Mouse (Mus musculus) cortical plate, adult 2 months (tissue): ENCODE data around the gene Selp. TPM values are rescaled to one million over a fixed set of nuclear protein-coding genes. Genes with fewer than 3 reads are reported as not detected.
A peak's percentile ranks its signal among the peaks of the same experiment; 100 is the strongest.

Experiments
- H3K27ac ChIP-seq: fragments of 200-500 bp; 2 replicates; pipeline ENCODE4 v1.5.1; 2012; ENCODE audit warnings: low read length, control low read depth, inconsistent platforms; ENCODE audit not compliant: insufficient read depth
- H3K4me1 ChIP-seq: fragments of 200-500 bp; 2 replicates; pipeline ENCODE4 v1.6.1; 2011; ENCODE audit warnings: low read length; ENCODE audit not compliant: control insufficient read depth, insufficient read depth
- H3K4me3 ChIP-seq: fragments of 200-500 bp; 2 replicates; pipeline ENCODE4 v1.5.1; 2011; ENCODE audit warnings: mild to moderate bottlenecking, low read length, control low read depth; ENCODE audit not compliant: insufficient read depth
- CTCF ChIP-seq: fragments of 200-500 bp; IDR thresholded peaks from 2 replicates; pipeline ENCODE4 v1.5.1; 2011; ENCODE audit warnings: mild to moderate bottlenecking, control low read depth, low read length; ENCODE audit not compliant: insufficient read depth; ENCODE audit errors: extremely low read depth
- POLR2A ChIP-seq: fragments of 200-500 bp; IDR thresholded peaks from 2 replicates; pipeline ENCODE4 v1.6.1; 2011; ENCODE audit warnings: mild to moderate bottlenecking, low read length, control low read depth; ENCODE audit not compliant: insufficient read depth; ENCODE audit errors: extremely low read depth
- polyA plus RNA-seq: library from polyadenylated mRNA; depleted of rRNA; stranded (reverse); fragments of >200 nt; gene quantifications from 2 replicates; pipeline ENCODE4 v1.2.3, GENCODE M21; 2012

The Selp gene
- polyA plus RNA-seq, 1 experiment = 0.02 TPM

DNA sequence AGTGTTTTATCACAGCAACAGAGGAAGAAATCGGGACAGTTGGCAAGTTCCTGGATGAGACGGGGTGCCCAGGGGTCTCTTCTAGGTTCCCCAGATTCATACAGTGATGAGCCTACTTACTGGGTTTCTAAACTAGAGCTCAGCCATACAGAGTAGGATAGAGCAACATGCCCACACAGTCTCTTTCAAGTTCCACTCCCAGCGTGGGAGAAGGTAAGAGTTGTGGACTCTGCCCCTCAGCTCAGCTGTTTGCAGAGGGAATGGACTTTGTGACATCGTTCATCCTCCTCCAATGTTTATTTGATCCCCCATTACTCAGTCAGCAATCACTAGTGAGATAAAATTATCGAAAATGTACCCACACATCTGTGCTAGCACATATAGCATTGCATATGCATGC is 47.7 kb downstream of the Selp start:
- H3K4me3 ChIP-seq = no peak overlapping the region
- no peak overlapping the region for H3K27ac ChIP-seq
- no peaks in the 10 kb centered on the region for H3K4me1 ChIP-seq
- TF ChIP-seq CTCF (no peak), POLR2A (no peak)

DNA sequence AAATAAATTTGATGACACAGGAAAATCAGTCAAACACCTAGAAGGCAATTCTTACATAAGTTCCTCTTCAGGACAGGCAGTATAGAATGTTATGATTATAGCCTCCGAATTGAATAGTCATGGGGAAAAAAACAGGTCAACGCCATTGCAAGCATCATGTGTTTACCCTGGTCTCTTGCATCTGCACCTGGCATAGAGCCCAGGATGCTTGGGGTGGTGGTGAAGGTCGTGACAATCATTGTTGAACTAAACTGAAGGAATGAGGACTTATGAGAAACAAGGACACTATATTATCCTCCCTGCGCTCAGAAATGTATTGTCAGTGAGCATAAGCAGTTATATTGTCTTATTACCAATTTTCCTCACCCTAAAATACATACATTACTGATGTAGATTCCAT is 53.8 kb downstream of the Selp start:
- no peak for TF ChIP-seq POLR2A
- no peak for TF ChIP-seq CTCF
- no peaks in the 10 kb centered on the region for H3K4me1 ChIP-seq
- no peak overlapping the region for H3K4me3 ChIP-seq
- H3K27ac ChIP-seq = no peak overlapping the region

DNA sequence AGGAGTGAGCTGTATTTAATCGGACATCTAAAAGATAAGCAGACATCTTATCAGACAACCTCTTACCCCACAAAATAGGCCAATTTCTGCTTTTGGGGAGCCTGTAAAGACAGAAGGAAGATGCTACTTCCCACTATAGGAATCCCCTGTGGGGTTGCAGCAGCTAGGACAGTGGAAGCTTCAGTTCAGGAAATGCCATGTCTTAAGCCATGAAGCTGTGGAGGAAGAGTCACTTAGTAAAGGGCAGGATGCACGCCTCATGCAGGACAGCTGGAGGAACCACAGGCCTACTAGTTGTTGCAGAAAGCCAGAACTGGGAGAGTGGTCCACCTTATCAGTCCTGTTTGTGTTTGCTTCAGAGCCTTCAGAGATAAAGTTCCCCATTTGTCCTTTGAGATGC is 55.4 kb downstream of the Selp start:
- H3K4me3 ChIP-seq = no peak overlapping the region
- H3K27ac ChIP-seq = no peak overlapping the region
- H3K4me1 ChIP-seq = no peaks in the 10 kb centered on the region
- TF ChIP-seq POLR2A = no peak
- TF ChIP-seq CTCF = no peak

DNA sequence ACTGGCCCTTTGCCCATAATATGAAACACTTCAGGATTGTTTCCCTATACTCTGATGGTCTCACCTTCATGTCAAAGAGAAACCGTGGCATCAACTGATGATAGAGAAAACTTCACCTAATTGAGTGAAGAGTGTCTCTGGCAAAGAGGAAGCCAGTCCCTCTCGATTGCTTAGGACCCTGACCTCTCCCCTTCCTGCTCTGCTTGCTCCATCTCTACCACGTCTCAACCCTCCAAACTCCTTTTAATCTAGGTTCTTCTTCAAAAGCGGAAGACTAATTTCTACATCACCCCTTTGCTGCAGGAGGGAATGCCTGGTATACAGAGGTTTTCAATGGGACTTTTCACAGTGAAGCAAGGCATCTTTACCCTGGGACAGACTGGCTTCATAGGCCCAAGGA is 58.1 kb downstream of the Selp start:
- no peak overlapping the region for H3K4me3 ChIP-seq
- TF ChIP-seq CTCF (no peak), POLR2A (no peak)
- H3K27ac ChIP-seq = no peak overlapping the region
- no peaks in the 10 kb centered on the region for H3K4me1 ChIP-seq

DNA sequence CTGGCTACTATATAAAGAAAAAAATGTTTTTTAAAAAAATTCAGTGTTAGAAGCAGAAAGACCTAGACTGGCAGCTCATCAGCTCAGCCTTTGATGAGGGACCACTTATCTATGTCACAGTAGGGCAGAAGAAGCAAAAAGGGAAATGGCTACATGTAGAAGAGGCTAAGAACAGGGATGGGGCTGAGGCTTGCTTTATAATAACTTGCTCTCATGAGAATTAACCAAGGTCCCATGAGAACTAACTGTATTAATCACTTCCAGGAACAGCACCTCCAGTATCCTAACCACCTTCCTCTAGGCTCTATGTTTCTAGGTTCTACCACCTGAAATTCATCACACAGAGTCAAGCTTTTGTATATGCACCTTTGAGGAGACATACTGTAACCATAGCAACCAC is 61.8 kb downstream of the Selp start:
- Histone ChIP-seq H3K4me3 (no peak overlapping the region), H3K27ac (no peak overlapping the region), H3K4me1 (no peaks in the 10 kb centered on the region)
- TF ChIP-seq CTCF = no peak
- TF ChIP-seq POLR2A = no peak

DNA sequence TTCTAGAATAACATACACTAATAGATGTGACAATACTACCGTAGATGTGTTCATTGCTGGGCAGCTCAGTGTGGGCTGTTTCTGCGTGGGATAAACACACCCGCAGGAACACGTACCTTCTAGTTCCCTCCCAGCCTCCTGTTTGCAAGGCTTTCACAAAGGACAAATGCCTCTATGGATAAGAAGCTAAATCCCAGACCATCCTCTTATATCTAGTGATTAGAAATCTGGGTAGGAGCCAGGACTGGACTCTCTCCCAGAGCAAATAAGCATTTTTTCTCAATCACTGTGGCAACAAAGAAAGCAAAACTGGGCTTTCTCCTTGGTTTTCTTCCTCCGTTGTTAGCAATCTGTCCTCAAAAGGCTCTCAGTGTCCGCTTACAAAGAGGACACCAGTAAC is 63.4 kb downstream of the Selp start:
- Histone ChIP-seq H3K4me3 (no peak overlapping the region), H3K4me1 (no peaks in the 10 kb centered on the region), H3K27ac (no peak overlapping the region)
- TF ChIP-seq POLR2A = no peak
- TF ChIP-seq CTCF = no peak

DNA sequence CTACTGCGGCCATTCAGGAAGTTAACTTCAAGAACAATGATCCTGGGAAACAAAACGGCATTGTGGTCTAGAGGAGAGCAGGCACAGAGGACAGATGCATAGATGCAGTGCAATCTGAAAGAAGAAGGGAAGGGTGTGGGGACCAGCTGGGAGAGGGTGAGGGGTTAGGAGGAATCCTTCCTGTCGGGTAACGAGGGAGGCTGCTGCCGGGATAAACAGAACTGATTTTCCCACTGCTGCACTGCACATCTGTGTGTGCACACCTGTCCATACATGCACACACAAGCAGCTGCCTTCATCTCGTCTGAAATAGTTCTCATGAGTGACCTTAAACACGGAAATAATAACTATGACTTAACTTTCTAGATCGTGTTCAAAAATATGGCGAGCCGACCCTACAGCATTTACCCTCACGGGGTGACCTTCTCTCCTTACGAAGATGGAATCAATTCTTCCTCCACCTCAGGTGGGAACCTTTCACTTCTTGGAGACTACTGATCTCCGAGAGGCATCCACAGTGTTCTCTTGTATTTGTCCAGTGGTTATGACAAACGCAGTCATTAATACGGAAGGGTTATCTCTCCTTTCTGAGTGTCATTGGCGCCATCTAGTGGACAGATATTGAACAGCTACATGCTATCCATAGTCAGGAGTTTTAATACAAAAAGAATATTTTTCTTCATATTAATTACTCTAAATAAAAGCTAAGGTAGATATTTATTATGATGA is 69.2 kb downstream of the Selp start:
- H3K4me1 ChIP-seq = no peaks in the 10 kb centered on the region; the same call in 1 of the 2 replicates
- no peak overlapping the region for H3K27ac ChIP-seq
- H3K4me3 ChIP-seq = peak overlapping the region; percentile 34
- TF ChIP-seq CTCF (peak; percentile 35; the same call in 1 of the 2 replicates), POLR2A (no peak)

DNA sequence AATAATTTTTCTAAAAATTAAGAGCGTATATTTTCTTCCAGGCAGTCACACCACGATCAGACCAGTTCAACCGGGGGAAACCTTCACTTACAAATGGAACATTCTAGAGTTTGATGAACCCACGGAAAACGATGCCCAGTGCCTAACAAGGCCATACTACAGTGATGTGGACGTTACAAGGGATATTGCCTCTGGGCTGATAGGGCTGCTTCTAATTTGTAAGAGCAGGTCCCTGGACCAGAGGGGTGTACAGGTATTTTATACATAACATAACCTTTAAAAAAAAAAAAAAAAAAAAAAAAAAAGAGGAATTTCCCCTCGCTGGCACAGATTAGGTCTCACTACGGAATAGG is 69.8 kb downstream of the Selp start:
- Histone ChIP-seq H3K4me1 (no peaks in the 10 kb centered on the region; the same call in 1 of the 2 replicates), H3K4me3 (no peak overlapping the region), H3K27ac (no peak overlapping the region)
- TF ChIP-seq CTCF (no peak), POLR2A (no peak)

DNA sequence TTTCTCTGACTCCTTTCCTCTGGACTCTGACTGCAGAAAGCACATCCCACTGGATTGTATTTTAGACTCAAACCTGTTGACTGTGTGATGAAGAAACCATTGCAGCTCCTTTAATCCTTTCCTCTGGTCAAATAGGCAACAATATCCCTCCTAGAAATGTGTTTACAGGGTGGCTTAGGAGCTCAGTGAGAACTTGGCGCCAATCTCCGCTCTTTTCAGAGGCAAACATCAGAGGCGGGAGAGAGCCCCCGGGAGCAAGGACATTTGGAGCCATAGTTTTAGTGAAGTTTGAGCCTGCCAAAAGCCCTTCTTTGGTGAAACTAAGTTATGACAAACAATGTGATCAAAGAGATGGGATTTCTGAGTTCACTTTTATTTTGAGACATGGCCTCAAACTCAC is 70.3 kb downstream of the Selp start:
- Histone ChIP-seq H3K4me3 (no peak overlapping the region), H3K27ac (no peak overlapping the region), H3K4me1 (no peaks in the 10 kb centered on the region; the same call in 1 of the 2 replicates)
- TF ChIP-seq CTCF (no peak), POLR2A (no peak)

DNA sequence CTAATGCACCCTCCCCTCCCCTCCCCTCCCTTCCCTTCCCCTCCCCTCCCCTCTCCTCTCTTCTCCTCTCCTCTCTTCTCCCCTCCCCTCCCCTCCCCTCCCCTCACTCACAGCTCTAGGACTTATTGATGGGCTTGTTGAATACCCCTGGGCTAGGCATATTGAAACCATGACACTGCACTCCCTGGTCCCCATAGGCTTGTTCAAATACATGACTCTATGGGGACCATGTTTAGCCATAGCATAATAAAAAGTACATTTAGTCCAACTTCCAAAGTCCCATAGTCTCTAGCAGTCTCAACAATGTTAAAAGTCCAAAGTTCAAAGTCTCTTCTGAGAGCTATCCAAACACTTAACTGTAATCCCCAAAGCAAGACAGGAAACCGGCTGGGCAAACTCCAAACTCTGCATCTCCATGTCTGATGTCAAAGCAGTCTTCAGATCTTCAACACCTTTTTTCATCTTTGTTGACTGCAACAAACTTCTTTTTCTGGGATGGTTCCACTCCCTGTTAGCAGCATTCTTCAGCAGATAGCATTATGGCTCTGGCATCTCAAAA is 72.0 kb downstream of the Selp start:
- Histone ChIP-seq H3K27ac (no peak overlapping the region), H3K4me3 (no peak overlapping the region), H3K4me1 (no peaks in the 10 kb centered on the region; the same call in 1 of the 2 replicates)
- TF ChIP-seq POLR2A = no peak
